Mouse (Mus musculus): Measurements from ENCODE around the gene Erp29. TPM values are rescaled to one million over a fixed set of nuclear protein-coding genes. Genes with fewer than 3 reads are reported as not detected.
"Not testable (repeated sequence)": the region's sequence is repeated elsewhere in the genome, so short reads cannot be mapped to it uniquely, and the experiment has no call there.

The Erp29 gene
- 143 and 148 TPM in 2 replicates for polyA plus RNA-seq (2016; fragmentation: Nextera tagmentation; extraction: Ambion mirVana)

DNA sequence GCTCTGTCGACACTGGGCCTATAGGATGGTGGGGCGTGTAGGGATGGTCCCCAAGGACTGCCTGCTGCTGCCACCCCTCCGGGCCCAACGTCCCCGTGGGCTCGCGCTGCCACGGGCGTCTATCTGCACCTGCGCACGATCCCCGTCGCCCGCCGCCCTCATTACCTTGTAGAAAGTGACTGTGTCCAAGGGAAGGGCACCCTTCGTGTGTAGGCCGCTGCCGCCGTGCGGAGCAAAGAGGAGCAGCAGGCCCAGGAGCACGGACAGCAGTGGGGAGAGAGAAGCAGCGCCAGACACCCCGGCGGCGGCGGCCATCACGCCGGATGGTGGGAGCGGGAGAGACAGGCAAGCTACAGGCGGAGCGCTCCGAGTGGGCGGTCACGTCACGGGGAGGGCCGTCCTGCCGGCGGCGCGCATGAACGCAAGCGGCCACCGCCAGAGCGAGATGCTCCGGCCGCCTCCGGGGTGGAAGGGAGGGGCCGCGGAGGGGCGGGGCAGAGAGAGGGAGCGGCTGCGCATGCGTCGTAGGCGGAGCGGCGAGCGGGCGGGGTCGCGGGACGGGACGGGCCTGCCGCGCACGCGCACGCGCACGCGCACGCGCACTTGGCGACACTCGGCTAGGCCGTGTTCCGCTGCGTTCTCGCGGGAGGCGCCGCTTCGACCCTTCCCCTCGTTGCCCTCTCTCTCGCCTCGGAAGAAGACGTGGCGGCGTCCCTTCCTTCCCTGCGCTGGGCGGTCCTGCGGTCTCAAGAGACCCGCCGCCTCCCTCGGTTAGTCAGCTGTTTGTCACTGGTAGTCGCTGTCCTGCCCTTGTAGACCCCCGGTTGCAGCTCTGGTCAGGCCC is at the start of gene Erp29:
Gene Erp29 (minus strand): TSS at position 481 of the 844 bp plus-strand sequence.
- peaks cover 37% of the 10 kb centered on the region for H3K4me1 ChIP-seq (replicated peaks)
- peak; percentile 98 for DNase-seq (ENCODE audit: low spot score)
- H3K4me3 ChIP-seq = peak within 1 kb of the TSS; percentile 88
- under 1% methylated on average over 93 of the region's 97 CpGs for WGBS
- no peaks in the 10 kb centered on the region for H3K27me3 ChIP-seq (ENCODE audit: insufficient read depth, poor library complexity, severe bottlenecking)
- peaks cover 30% of the 10 kb centered on the region for H3K36me3 ChIP-seq
- H3K9me3 ChIP-seq = no peaks in the 10 kb centered on the region
- peak within 1 kb of the TSS; percentile 97 for H3K27ac ChIP-seq

DNA sequence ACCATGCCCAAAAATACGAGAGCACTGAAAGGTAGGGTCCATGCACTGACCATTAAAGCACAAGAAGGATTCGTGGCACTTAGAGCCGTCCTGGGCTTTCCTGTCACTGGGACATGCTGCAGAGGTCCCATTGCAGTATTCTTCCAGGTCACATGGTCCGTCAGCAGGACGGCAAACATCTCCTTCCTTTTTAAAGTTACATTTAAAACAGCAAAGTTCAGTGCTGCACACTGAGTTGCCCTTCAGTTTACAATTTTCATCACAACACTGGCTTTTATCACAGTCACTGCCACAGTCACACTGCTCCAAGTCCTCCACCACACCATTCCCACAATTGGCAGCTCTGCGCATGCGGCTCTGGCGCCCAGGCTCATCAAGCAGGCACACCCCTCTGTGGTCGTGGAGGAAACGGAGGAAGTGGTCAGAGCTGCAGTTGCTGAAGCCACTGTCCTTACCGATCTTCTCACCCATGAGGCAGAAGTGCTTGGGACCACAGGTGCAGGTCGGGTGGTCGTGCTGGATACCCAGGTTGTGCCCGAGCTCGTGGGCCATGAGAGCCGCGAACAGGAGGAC is 49.2 kb upstream of the Erp29 start:
- H3K27ac ChIP-seq; H3K36me3 ChIP-seq; DNase-seq (ENCODE audit: low spot score); H3K9me3 ChIP-seq; H3K27me3 ChIP-seq (ENCODE audit: insufficient read depth, poor library complexity, severe bottlenecking); H3K4me3 ChIP-seq; H3K4me1 ChIP-seq (replicated peaks): not testable (repeated sequence)
- WGBS = 79% methylated on average over 11 of the region's 17 CpGs

DNA sequence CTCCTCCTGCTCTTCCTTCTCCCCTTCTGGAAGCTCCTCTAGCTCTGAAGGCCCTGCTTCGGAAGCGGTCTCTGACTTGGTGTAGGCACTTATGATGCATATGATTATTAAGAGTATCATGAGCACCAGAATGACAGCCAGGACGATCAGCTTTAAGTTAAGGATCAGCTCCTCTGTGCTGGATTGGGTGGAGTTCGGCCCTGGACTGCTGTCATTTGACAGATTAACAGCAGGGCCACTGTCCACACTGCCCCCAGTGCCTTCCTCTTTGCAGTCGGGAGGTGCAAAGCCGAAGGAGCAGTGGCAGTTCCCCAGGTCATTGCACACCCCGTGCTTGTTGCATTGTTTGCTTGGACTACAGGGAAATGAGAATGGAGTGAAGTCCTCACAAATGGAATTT is 48.4 kb upstream of the Erp29 start:
- H3K9me3 ChIP-seq = no peaks in the 10 kb centered on the region
- H3K4me3 ChIP-seq = no peak overlapping the region
- 75% methylated on average over 7 of the region's 7 CpGs for WGBS
- H3K4me1 ChIP-seq (replicated peaks) = no peaks in the 10 kb centered on the region
- DNase-seq (ENCODE audit: low spot score) = no peak
- H3K27me3 ChIP-seq (ENCODE audit: insufficient read depth, poor library complexity, severe bottlenecking) = no peaks in the 10 kb centered on the region
- no peak overlapping the region for H3K27ac ChIP-seq
- H3K36me3 ChIP-seq = no peaks in the 10 kb centered on the region

DNA sequence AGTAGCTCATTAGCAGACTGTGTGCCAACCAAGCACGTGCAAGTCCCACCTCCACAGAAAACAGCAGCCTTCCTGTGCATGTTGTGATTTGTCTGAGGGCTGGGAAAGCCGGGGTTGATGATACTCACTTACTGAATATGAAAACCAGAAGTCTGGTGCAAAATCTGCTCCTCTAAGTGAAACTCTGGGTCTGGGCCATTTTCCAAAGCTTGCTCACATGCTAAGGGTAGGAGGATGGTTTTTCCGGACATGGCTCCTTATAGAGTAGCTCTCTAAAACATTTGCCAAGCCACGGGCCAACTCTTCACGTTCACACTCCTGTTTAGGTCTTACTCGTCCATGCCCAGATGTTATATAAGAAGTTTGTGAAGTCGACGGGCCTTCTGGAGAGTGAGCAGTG is 41.0 kb upstream of the Erp29 start:
- Histone ChIP-seq H3K4me1 (replicated peaks) (no peaks in the 10 kb centered on the region), H3K9me3 (no peaks in the 10 kb centered on the region), H3K27ac (no peak overlapping the region), H3K4me3 (no peak overlapping the region), H3K36me3 (no peaks in the 10 kb centered on the region), H3K27me3 (ENCODE audit: insufficient read depth, poor library complexity, severe bottlenecking) (no peaks in the 10 kb centered on the region)
- DNase-seq (ENCODE audit: low spot score) = no peak
- 79% methylated on average over 8 of the region's 8 CpGs for WGBS

DNA sequence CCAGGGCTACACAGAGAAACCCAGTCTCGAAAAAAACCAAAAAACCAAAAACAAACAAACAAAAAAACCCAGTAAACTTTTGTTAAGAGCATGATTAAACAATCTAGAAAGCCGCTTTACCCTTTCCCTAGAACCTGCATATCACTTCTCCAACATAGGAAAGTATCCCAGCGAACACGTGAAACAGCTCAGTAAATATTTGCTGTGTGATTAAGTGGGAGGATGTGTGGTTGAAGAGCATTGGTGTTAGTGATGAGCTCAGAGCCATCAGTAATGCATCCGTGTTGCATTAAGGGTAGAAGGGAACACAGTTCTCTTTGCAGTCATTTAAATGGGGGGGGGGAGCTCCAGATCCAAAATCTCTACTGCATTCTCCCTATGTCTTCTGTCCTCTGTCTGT is 32.5 kb upstream of the Erp29 start:
- DNase-seq (ENCODE audit: low spot score) = no peak
- Histone ChIP-seq H3K4me1 (replicated peaks) (no peaks in the 10 kb centered on the region), H3K9me3 (no peaks in the 10 kb centered on the region), H3K36me3 (no peaks in the 10 kb centered on the region), H3K4me3 (no peak overlapping the region), H3K27ac (no peak overlapping the region), H3K27me3 (ENCODE audit: insufficient read depth, poor library complexity, severe bottlenecking) (no peaks in the 10 kb centered on the region)
- WGBS = 88% methylated on average over 5 of the region's 5 CpGs

DNA sequence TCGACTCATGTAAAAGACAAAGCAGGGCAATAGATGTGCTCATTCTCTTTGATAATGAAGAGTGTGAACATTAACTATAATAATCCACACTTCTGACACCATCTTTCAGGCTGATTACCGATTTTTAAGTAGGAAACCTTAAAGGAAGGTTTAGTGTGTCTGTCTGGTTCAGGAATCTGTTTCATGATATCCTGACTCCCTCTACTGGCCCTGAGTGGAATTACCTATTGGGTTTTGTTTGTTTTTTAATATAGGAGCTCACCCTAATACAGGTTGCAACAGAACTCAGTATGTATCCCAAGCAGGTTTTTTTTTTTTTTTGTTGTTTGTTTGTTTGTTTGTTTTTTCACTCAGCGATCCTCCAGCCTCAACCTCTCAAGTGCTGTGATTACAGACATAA is 25.4 kb upstream of the Erp29 start:
- WGBS = 42% methylated on average over 3 of the region's 3 CpGs
- H3K27ac ChIP-seq = no peak overlapping the region
- H3K27me3 ChIP-seq (ENCODE audit: insufficient read depth, poor library complexity, severe bottlenecking) = no peaks in the 10 kb centered on the region
- no peak overlapping the region for H3K4me3 ChIP-seq
- H3K36me3 ChIP-seq = no peaks in the 10 kb centered on the region
- no peak for DNase-seq (ENCODE audit: low spot score)
- H3K4me1 ChIP-seq (replicated peaks) = no peaks in the 10 kb centered on the region
- no peaks in the 10 kb centered on the region for H3K9me3 ChIP-seq

DNA sequence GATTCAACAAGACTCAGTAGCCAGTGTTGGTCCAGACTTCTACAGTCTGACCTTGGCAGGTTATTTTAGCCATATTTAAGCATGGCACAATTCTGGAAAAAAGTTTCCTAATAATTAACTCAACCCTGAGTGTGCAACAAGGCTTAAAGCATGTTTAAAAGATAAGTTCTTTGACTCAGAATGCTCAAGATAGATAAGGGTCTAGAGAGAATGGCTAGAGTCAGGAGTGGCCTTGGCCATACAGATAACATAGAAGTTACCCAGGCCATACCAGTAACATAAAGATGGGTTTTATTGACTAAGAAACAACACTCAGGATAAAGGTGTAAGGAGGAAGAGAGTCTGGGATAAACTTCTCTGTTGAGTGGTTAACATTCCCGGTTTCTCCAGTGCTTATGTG is 23.7 kb upstream of the Erp29 start:
- H3K4me3 ChIP-seq = no peak overlapping the region
- no peak for DNase-seq (ENCODE audit: low spot score)
- no peaks in the 10 kb centered on the region for H3K27me3 ChIP-seq (ENCODE audit: insufficient read depth, poor library complexity, severe bottlenecking)
- no peak overlapping the region for H3K27ac ChIP-seq
- 0 out of 2 replicates have a peak, but pooled peaks cover 8% of the 10 kb centered on the region for H3K4me1 ChIP-seq (replicated peaks)
- H3K9me3 ChIP-seq = no peaks in the 10 kb centered on the region
- 92% methylated on average over 1 of the region's 1 CpGs for WGBS
- H3K36me3 ChIP-seq = no peaks in the 10 kb centered on the region

DNA sequence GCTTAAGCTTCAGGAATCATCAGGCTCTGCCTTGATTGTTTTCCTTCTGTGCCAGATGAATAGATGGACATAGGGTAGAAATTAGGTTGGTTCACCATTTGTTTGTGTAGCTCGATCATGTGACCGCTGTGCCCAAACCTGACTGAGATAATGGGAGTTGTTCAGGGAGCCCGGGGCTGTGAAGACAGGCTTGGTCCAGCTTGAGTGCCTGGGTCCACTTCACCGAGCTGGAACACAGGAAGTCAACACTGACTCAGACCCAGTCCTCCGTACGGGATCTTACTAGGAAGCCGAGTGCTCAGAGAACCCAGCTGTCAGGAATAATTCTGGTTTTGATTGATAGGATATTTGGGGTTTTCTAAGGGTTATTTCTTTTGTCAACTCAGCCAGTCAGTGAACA is 22.3 kb upstream of the Erp29 start:
- Histone ChIP-seq H3K36me3 (no peaks in the 10 kb centered on the region), H3K27me3 (ENCODE audit: insufficient read depth, poor library complexity, severe bottlenecking) (no peaks in the 10 kb centered on the region), H3K4me3 (no peak overlapping the region), H3K27ac (no peak overlapping the region), H3K9me3 (no peaks in the 10 kb centered on the region), H3K4me1 (replicated peaks) (0 out of 2 replicates have a peak, but pooled peaks cover 8% of the 10 kb centered on the region)
- no peak for DNase-seq (ENCODE audit: low spot score)
- WGBS = 81% methylated on average over 7 of the region's 7 CpGs

DNA sequence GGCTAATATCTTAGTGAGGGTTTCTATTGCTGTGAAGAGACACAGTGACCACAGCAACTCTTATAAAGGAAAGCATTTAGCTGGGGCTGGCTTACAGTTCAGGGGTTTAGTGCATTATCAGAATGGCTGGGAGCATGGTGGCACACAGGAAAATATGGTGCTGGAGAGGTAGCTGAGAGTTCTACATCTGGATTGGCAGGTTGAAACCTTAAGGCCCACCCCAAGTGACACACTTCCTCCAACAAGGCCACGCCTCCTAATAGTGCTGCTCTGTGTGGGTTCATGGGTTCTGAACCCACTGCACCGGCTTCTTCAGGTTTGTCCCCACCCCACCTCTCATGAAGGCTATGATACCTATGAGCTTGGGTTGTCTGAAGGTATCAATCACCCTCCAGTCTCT is 20.1 kb upstream of the Erp29 start:
- DNase-seq (ENCODE audit: low spot score) = no peak
- no peak overlapping the region for H3K4me3 ChIP-seq
- H3K9me3 ChIP-seq = no peaks in the 10 kb centered on the region
- no peak overlapping the region for H3K27ac ChIP-seq
- WGBS = 86% methylated on average over 2 of the region's 2 CpGs
- no peaks in the 10 kb centered on the region for H3K27me3 ChIP-seq (ENCODE audit: insufficient read depth, poor library complexity, severe bottlenecking)
- H3K36me3 ChIP-seq = no peaks in the 10 kb centered on the region
- H3K4me1 ChIP-seq (replicated peaks) = 0 out of 2 replicates have a peak, but pooled peaks cover 8% of the 10 kb centered on the region

DNA sequence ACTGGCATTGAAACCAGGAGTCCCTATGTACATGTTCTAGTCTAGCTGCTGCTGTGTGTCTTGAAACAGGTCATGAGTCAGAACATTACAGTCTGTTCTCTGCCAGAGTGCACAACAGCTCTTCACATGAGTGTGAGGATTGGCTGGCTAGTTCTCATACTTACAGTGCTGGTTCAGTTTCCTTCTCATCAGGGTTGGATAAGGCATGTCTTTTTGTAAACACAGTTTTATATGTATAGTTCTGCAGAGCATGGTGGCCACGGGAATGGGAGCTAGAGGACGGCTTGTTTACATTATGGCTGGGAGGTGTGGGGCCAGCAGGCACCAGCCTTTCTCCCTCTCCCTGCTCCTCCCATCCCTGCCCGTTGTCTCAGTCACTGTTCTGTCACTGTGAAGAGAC is 17.3 kb upstream of the Erp29 start:
- Histone ChIP-seq H3K4me1 (replicated peaks) (0 out of 2 replicates have a peak, but pooled peaks cover 8% of the 10 kb centered on the region), H3K9me3 (no peaks in the 10 kb centered on the region), H3K27me3 (ENCODE audit: insufficient read depth, poor library complexity, severe bottlenecking) (no peaks in the 10 kb centered on the region), H3K36me3 (no peaks in the 10 kb centered on the region), H3K27ac (no peak overlapping the region), H3K4me3 (no peak overlapping the region)
- no peak for DNase-seq (ENCODE audit: low spot score)
- 65% methylated on average over 3 of the region's 3 CpGs for WGBS

DNA sequence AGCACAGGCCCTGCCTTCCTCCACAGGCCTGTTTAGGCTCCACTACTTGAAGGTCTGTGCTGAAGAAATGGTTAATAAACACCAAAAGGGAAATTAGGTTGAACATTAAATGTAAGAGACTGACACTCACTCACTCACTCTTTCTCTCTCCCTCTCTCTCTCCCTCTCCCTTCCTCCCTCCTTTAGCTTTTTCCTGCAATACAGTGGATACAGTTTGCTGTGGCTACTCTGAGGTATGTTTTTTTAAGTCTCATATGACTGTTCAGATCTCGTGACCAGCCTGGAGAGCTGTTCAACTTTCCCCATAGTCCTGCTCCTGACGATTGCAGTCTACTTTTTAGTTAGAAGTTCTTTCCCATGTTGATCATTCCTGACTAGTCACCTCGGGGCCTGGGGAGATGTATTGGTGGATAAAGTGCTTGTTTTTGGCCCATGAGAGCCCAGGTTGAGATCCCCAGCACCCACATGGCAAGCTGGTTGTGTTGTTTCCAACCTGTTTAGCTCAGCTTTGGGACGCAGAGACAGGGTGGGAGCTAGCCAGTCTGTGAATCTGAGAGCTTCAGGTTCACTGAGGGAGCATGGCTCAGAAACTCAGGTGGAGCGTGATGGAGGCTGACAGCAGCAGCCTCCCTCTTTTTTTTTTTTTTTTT is 11.4 kb upstream of the Erp29 start:
- no peak for DNase-seq (ENCODE audit: low spot score)
- Histone ChIP-seq H3K4me1 (replicated peaks) (no peaks in the 10 kb centered on the region; the same call in 1 of the 2 replicates), H3K9me3 (no peaks in the 10 kb centered on the region), H3K36me3 (no peaks in the 10 kb centered on the region), H3K4me3 (no peak overlapping the region), H3K27ac (no peak overlapping the region), H3K27me3 (ENCODE audit: insufficient read depth, poor library complexity, severe bottlenecking) (no peaks in the 10 kb centered on the region)
- 73% methylated on average over 5 of the region's 5 CpGs for WGBS

DNA sequence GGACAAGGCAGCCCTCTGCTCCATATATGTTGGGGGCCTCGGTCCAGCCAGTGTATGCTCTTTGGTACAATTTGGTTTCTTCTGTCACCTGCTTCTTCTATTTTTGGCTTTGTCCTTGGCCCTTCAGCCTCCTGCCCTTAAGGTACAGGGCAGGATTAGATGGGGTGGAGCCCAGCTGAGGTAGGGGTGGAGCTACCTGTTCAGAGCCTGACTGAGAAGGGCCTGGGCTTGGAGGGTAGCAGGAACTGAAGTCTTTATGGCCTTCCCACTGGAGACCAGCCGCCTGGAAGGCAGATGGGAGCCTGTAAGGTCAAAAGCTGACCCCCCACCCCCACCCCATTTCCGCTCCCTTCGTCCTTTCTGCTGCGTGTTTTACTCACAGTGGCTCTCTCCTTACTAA is 10.7 kb upstream of the Erp29 start:
- H3K27ac ChIP-seq = no peak overlapping the region
- 57% methylated on average over 5 of the region's 5 CpGs for WGBS

DNA sequence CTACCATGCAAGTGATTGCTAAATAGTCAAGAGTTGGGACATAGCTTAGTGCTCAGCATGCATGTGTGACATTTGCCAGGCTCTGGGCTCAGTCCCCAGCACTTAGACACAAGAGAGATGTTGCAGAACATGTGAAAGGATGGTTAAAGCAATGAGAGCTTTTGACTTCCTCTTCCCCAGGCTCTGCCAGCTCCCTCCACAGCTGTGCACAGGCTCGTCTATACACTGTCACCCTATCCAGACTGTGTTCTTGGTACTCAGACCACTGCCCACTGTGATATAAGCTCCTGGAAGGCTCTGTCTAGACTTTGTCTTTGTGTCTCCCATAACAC is 9.8 kb upstream of the Erp29 start:
- no peaks in the 10 kb centered on the region; the same call in 1 of the 2 replicates for H3K4me1 ChIP-seq (replicated peaks)
- H3K36me3 ChIP-seq = no peaks in the 10 kb centered on the region
- 49% methylated on average over 1 of the region's 1 CpGs for WGBS
- H3K4me3 ChIP-seq = no peak overlapping the region
- no peaks in the 10 kb centered on the region for H3K9me3 ChIP-seq
- DNase-seq (ENCODE audit: low spot score) = no peak
- H3K27ac ChIP-seq = no peak overlapping the region
- no peaks in the 10 kb centered on the region for H3K27me3 ChIP-seq (ENCODE audit: insufficient read depth, poor library complexity, severe bottlenecking)

More for the DNA sequence above, 10.7 kb upstream of the Erp29 start:
- DNase-seq (ENCODE audit: low spot score) = no peak
- Histone ChIP-seq H3K36me3 (no peaks in the 10 kb centered on the region), H3K9me3 (no peaks in the 10 kb centered on the region), H3K4me3 (no peak overlapping the region), H3K27me3 (ENCODE audit: insufficient read depth, poor library complexity, severe bottlenecking) (no peaks in the 10 kb centered on the region), H3K4me1 (replicated peaks) (no peaks in the 10 kb centered on the region; the same call in 1 of the 2 replicates)
